Mouse (Mus musculus): Measurements from ENCODE around the gene Neu1. TPM values are rescaled to one million over a fixed set of nuclear protein-coding genes. Genes with fewer than 3 reads are reported as not detected.
"Not testable (repeated sequence)": the region's sequence is repeated elsewhere in the genome, so short reads cannot be mapped to it uniquely, and the experiment has no call there.

The Neu1 gene
- total RNA-seq, 2 experiments from 2014 or later: 32.1 to 32.8 TPM

DNA sequence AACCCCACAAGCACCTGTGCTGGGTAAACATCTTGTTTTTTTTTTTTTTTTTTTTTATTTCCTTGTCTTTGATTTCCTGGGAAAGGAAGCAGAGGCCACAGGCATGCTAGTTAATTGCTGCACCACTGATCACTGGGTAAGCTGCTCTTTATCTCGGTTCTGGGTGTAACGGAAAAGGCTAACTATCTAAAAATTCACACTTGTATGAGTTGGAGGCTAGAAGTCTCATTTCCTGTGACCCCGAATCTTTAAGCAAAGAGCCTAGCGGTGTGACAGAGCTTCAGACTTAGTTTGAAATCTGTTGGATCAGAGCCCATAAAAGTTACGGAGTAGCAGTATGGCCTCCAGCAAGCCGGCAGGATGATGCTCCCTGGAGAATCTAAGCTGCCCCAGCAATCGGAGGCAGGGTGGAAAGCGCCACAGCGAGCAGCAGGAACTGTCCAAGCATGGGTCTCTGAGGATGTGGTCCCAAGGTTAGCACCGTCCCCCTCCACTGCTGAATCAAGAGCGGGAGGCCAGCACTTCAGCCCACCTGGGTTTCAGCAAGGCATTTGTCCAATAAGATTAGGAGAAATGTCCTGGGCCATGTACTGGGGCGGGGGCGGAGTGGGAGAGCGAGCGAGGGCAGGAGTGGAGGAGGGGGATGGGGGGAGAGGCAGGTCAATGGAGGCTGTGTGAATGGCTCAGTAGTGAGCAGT lies 10.4 kb downstream of the Neu1 start:
- intact Hi-C loops (cut with DNase I): no loop called here
- DNase-seq (ENCODE audit: low spot score in 2 of 2): no peak

DNA sequence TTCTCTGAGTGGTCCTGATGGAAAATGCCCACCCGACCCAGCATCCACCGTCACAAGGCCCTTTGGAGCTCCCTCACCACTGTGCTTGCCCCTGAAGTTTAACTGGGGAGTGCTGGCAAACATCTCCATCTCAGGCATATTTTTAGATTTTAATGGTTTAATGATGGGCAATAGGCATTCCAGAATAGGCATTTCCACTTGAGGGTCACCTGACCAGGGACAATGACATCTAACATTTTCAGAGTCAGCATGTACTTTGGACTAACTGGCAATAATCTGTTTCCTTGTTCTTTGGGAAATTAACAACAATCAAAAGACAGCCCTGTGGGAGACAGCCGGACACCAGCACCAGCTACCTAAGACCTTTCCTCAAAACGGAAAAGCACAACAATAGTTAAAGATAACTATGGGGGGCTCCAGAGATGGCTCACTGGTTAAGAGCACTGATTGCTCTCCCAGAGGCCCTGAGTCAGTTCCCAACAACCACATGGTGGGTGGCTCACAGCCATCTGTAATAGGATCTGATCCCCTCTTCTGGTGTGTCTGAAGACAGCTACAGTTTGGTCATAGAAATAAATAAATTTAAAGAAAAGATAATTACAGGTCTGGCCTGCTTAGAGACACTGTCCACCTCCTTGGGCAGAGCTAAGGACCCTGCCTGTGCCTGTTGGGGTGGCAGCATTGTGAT lies 12.2 kb downstream of the Neu1 start:
- intact Hi-C loops (cut with DNase I): no loop called here

DNA sequence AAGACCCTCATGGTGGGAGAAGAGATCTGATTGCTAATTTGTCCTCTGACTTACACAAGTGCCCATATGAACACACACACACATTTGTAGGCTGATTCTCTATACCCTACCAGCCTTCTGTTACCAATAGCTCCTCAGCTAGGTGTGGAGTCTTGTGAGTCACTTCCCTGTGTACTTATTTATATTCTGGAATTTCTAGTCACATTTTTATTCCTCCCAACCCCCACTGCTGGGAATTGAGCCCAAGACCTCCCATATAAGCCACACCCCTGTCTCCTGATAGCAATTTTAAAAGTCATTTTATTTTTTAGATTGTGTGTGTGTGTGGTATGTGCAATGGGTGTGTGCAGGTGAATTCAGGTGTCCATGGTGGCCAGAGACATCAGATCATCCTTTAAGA lies 13.3 kb downstream of the Neu1 start:
- intact Hi-C loops (cut with DNase I): no loop called here
- no peak for DNase-seq (ENCODE audit: low spot score in 2 of 2)

More for the DNA sequence above, 12.2 kb downstream of the Neu1 start:
- no peak for DNase-seq (ENCODE audit: low spot score in 2 of 2)

DNA sequence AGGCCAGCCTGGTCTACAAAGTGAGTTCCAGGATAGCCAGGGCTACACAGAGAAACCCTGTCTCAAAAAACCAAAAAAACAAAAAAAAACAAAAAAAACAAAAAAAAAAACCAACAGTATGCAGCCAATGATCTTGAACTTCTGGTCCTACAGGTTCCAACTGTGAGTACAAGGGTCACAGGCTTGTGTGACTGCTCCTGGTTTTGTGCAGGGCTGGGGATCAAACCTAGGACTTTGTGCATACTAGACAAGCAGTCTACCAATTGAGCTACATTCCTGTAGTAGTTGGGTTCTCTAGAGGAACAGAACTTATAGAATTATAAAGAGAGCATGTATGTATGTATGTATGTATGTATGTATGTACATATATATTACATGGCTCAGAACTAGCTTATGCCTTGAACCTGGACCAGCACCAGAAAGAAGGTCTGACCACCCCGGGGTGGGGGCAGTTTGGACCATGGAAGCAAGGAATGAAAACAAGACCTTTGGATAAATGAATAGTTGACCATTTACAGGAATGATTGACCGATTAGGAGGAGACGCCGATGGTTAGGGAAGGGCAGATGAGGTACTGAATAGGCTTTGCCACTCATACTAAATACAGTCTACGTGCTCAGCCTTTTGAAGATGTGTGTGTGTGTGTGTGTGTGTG lies 15.6 kb downstream of the Neu1 start:
- intact Hi-C loops (cut with DNase I): loop anchor here (5.0 kb wide), 1 partner anchor 94 kb away; the partner anchor contains the start of genes Nelfe and Skiv2l
- no peak for DNase-seq (ENCODE audit: low spot score in 2 of 2)

DNA sequence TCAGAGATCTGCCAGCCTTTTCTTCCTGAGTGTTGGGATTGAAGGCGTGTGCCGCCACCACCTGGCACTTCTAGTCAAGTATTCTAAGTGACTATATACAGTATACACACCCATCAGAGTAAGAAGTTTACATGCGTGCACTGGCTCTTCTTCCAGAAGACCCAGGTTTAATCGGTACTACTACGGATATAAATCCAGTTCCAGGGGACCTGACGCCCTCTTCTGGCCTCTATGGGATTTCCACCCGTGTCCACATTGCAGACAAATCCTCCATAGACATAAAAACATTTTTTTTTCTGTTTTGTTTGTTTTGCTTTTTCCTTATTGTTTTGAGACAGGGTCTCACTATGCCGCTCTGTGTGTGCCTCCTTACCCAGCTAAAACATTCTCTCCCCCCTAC lies 16.6 kb downstream of the Neu1 start:
- no peak for DNase-seq (ENCODE audit: low spot score in 2 of 2)

DNA sequence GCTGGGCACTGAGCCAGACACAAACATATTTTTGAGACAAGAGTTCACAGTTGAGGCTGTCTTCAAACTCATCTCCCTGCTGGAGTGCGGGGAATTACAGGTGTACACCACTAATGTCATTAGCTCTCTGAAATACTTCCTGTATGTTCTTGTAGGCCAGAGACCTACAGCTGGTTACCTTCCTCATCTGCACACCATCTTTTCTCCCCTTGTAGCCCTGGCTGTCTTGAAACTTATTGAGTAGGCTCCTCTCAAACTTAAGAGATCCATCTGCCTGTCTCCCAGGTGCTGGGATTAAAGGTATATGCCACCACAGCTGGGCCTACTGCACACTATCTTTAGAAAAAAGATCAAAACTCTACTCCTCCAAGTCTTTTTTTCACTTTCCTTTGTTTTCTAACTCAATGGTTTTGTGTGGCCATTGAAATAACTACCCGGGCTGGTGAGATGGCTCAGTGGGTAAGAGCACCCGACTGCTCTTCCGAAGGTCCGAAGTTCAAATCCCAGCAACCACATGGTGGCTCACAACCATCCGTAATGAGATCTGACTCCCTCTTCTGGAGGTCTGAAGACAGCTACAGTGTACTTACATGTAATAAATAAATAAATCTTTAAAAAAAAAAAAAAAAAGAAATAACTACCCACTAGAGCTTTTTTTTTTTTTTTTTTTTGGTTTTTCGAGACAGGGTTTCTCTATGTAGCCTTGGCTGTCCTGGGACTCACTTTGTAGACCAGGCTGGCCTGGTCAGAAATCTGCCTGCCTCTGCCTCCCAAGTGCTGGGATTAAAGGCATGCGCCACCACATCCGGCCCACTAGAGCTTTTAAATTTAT lies 17.9 kb downstream of the Neu1 start:
- DNase-seq (ENCODE audit: low spot score in 2 of 2): not testable (repeated sequence)
- intact Hi-C loops (cut with DNase I): loop anchor here (5.0 kb wide), 1 partner anchor 97 kb away; the partner anchor contains the start of genes Nelfe and Skiv2l

More for the DNA sequence above, 16.6 kb downstream of the Neu1 start:
- intact Hi-C loops (cut with DNase I): loop anchor here (5.0 kb wide), 1 partner anchor 95 kb away; the partner anchor contains the start of genes Nelfe and Skiv2l

DNA sequence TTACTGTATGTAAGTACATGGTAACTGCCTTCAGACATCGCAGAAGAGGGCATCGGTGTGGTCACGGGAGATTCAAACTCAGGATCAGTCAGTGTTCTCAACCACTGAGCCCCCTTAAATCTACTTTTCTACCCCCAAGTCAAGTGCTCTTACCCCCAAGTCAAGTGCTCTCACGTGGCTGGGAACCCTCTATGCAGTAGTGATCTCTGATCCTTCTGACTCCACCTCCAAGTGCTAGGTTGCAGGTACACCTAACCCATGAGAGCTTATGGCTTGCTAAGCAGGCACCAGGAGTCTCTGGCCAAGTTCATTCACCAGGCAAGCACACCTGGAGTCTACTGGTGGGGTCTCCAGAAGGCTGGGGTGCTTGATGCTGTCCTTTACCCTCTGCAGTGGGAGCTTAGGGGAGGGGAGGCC lies 18.5 kb downstream of the Neu1 start:
- intact Hi-C loops (cut with DNase I): loop anchor here (5.0 kb wide), 1 partner anchor 97 kb away; the partner anchor contains the start of genes Nelfe and Skiv2l
- no peak for DNase-seq (ENCODE audit: low spot score in 2 of 2)

DNA sequence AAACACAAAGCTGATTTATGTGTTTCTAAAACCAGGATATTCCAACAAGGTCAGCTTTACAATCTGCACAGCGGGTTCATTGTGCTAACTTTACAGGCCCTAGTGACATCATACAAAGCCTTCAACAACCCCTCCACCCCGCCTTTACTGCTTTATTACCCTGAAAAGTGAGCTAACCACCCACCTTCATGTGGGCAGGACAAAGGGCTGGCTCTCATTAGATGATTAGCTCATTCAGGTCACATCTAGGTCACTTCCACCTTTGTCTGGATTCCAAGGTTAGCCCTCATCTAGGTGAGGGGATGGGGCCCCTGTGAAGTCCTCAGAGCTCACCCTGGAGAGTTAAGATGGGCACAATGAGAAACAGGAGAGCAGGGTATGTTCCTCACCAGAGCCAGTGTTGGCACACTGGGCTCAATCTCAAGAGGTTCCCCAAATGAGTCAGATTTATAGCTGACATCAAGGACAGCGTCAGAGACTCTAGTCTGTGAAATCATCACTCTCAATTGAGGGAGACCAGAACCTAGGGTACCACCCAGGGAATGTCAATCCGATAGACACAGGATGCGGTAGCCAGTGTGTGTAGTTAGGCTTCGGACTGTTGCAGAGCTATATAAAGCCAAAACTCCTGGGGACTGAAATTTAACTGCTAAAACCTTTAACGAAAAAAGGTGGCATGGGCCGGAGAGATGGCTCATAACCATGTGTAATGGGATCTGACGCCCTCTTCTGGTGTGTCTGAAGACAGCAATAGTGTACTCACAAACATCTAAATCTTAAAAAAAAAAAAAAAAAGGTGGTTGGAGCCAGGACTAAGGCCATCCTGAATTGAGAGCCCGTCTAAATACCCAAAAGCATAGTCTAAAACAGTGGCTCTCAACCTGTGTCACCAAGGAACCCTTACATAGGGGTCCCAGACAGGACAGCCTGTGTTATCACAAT lies 19.7 kb downstream of the Neu1 start:
- intact Hi-C loops (cut with DNase I): no loop called here
- no peak for DNase-seq (ENCODE audit: low spot score in 2 of 2)

DNA sequence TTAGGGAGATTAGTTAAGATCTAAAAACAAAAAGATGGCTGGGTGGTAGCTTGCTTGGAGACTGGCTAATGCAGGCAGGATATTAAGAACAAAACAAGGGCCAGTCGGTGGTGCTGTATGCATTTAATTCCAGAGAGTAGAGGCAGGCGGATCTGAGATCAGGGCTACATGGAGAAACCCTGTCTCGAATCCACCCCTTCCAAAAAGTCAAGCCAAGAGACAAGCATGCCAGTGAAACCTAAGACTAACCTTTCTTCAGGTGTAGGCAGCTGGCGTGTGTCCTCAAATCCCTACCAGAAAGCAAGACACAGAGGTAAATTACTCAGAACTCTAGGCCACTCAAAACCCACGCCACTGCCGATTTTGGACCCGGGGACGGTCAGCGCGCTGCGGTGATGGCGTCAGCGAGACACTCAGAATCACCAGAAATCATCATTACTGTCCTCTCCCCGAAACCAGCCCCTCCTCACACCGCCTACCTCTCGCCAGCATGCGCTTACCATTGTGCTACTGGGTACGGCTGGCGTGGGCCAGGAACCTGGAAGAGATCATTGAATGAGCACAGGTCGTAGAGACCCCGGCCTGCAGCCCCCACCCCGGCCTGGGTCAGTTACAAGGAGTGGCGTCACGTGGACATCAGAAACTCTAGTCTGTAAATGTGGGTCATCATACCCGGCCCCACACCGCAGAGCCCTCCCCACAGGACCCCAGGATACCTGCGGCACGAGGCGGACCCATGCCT lies 20.8 kb downstream of the Neu1 start:
- DNase-seq (ENCODE audit: low spot score in 2 of 2): peak; percentile 47 to 62
- intact Hi-C loops (cut with DNase I): loop anchor here (2.0 kb wide), 1 partner anchor 31 kb away; no protein-coding TSS in a partner anchor

DNA sequence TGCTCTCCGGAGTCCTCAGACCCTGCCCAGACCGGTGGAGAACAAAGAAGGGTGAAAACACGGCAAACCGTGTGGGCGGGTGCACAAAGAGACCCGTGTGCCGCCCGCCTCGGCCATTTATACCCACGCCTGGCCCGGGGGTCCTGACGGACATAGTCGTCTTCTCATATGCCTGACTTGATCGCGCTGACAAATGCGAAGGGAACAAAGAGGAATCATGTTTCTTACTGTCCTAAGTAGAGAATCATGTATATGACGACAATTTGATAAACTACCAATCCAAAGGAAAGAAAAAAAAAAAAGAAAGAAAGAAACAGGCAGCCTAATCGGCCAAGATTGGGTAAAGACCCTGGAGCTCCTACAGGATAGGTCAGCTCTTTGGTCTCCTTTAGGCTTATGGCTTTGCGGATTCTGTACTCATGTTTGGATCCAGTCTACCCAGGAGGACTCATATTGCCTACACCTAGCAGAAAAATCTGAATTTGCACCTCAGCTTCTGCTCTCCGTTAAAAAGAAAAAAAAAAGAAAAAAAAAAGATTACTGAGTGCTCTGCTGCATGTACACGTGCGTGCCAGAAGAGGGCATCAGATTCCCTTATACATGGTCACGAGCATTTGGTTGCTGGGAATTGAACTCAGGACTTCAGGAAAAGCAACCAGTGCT lies 21.5 kb downstream of the Neu1 start:
- peak; percentile 80 to 81 for DNase-seq (ENCODE audit: low spot score in 2 of 2)
- intact Hi-C loops (cut with DNase I): loop anchor here (2.0 kb wide), 1 partner anchor 30 kb away; no protein-coding TSS in a partner anchor

DNA sequence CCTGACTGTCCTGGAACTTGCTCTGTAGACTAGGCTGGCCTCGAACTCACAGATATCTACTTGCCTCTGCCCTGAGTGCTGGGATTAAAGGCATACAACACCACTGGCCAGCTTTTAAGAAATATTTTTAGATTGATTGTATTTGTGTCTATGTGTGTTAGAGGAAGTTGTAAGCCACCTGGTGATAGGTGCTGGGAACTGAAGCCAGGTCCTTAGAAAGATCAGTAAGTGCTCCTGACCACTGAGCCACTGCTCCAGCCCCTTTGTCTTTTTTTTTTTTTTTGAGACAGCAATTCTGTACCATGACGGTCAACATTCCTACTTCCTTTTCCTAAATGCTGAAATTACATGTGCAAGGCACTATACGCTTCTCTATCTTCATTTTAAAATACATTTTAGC lies 22.2 kb downstream of the Neu1 start:
- intact Hi-C loops (cut with DNase I): loop anchor here (2.0 kb wide), 1 partner anchor 30 kb away; no protein-coding TSS in a partner anchor
- no peak for DNase-seq (ENCODE audit: low spot score in 2 of 2)

DNA sequence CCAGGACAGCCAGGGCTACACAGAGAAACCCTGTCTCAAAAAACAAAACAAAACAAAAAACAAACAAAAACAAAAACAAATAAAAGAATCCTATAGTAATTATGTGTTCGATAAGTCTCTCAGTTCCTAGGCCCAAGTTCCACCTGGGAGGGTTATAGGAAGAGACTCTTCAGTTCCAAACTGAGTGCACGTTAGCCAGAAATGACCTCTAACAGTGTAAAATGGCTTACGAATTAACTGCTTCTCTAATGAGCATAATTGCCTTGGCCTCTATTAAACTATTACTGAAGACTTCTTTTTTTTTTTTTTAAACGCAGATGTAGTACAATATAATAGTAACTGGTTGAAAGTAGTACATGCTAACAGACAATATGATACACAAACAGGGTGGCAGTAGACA lies 22.9 kb downstream of the Neu1 start:
- DNase-seq (ENCODE audit: low spot score in 2 of 2): no peak
- intact Hi-C loops (cut with DNase I): loop anchor here (2.0 kb wide), 1 partner anchor 29 kb away; no protein-coding TSS in a partner anchor

DNA sequence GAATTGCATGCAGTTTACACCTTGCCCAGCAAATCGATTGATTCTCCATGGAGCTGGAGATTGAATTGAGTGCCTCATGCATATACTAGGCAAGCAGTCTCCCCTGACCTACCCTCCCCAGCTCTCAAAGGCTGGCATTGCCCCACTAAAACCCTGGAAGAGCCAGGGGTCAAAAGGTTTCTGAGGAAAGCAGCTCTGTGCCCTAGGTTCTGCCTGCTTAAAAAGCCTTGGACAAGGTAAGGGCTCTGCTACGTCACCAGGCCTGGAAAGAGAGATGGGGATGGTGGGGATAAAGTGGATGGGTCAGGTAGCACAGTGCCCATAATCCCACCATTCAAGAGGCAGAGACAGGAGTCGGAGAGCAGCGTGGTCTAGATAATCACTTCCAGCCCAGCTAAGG lies 23.8 kb downstream of the Neu1 start:
- intact Hi-C loops (cut with DNase I): no loop called here

DNA sequence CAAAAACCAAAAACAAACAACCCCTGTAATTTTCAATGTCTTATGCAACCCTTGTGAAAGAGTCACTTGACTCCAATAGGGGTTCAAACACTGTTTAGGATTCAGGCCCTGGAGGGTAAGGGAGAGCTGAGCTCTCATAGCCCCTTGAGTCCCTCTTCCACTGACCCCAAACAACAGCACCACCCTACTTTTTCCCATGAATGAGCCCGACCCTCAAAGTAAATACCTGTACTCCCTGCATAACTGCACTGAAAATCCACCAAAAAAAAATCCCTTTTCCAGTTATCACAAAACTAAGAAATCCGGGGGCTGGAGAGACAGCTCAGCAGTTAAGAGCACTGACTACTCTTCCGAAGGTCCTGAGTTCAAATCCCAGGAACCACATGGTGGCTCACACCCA lies 24.8 kb downstream of the Neu1 start:
- no peak for DNase-seq (ENCODE audit: low spot score in 2 of 2)
- intact Hi-C loops (cut with DNase I): no loop called here

More for the DNA sequence above, 23.8 kb downstream of the Neu1 start:
- DNase-seq (ENCODE audit: low spot score in 2 of 2): no peak

DNA sequence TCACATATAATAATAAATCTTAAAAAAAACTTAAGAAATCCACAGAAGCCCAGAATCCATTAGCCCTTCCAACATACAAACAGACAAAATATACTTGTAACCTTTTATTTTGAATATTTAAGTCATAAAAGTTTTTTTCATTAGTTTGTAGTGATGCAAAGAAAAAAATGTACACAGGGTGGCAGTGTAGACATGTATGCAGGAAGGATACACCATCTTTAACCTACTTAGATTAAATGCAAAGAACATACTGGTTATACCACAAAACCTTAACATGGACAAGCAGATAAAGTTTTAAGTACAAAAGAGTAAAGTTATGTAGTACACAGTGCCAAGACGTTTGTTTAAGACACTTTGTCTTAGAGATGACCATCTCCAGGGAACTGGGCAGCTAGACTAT lies 25.3 kb downstream of the Neu1 start:
- intact Hi-C loops (cut with DNase I): no loop called here

DNA sequence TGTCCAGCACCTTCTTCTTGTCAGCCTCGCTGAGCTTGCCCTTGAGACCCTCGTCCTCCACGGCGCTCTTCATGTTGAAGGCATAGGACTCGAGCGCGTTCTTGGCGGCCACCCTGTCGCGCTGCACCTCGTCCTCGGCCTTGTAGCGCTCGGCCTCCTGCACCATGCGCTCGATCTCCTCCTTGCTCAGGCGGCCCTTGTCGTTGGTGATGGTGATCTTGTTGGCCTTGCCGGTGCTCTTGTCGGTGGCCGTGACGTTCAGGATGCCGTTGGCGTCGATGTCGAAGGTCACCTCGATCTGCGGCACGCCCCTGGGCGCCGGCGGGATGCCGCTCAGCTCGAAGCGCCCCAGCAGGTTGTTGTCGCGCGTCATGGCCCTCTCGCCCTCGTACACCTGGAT lies 26.2 kb downstream of the Neu1 start:
- DNase-seq (ENCODE audit: low spot score in 2 of 2); intact Hi-C loops (cut with DNase I): not testable (repeated sequence)

More for the DNA sequence above, 25.3 kb downstream of the Neu1 start:
- DNase-seq (ENCODE audit: low spot score in 2 of 2): no peak

DNA sequence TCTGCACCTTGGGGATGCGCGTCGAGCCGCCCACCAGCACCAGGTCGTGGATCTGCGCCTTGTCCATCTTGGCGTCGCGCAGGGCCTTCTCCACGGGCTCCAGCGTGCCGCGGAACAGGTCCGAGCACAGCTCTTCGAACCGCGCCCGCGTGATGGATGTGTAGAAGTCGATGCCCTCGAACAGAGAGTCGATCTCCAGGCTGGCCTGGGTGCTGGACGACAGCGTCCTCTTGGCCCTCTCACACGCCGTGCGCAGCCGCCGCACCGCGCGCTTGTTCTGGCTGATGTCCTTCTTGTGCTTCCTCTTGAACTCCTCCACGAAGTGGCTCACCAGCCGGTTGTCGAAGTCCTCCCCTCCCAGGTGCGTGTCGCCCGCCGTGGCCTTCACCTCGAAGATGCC lies 26.9 kb downstream of the Neu1 start:
- DNase-seq (ENCODE audit: low spot score in 2 of 2); intact Hi-C loops (cut with DNase I): not testable (repeated sequence)

Data from left cerebral cortex, postnatal 14 days (tissue).